Mouse (Mus musculus) layer of hippocampus, adult 11-12 months (tissue): Measurements from ENCODE around the gene Adgrv1.
"Not testable (repeated sequence)": the region's sequence is repeated elsewhere in the genome, so short reads cannot be mapped to it uniquely, and the experiment has no call there.

ENCODE experiments used
- DNase-seq: peaks from one replicate; pipeline ENCODE4 v3.0.0; 2022; ENCODE audit warnings: low spot score

The Adgrv1 gene

GRCm38 (mm10) chr13:81332018-81332417 is 300.9 kb downstream of the Adgrv1 start:
- DNase-seq = no peak

- no peak for DNase-seq
These were observed 303.2 kb downstream of the Adgrv1 start for GRCm38 (mm10) chr13:81329762-81330161.

GRCm38 (mm10) chr13:81328181-81328580 is 304.8 kb downstream of the Adgrv1 start:
- no peak for DNase-seq

GRCm38 (mm10) chr13:81325606-81326215 is 307.2 kb downstream of the Adgrv1 start:
- DNase-seq = no peak

GRCm38 (mm10) chr13:81323546-81324316 is 309.2 kb downstream of the Adgrv1 start:
- DNase-seq = no peak

GRCm38 (mm10) chr13:81316581-81316980 is 316.4 kb downstream of the Adgrv1 start:
- DNase-seq = no peak

- DNase-seq = peak; percentile 11
These were observed 318.4 kb downstream of the Adgrv1 start for GRCm38 (mm10) chr13:81314306-81315120.

- DNase-seq = no peak
These were observed 320.8 kb downstream of the Adgrv1 start for GRCm38 (mm10) chr13:81312148-81312547.

- DNase-seq = no peak
These were observed 332.1 kb downstream of the Adgrv1 start for GRCm38 (mm10) chr13:81300851-81301250.

GRCm38 (mm10) chr13:81294106-81294505 is 338.8 kb downstream of the Adgrv1 start:
- no peak for DNase-seq

- DNase-seq = no peak
These were observed 350.8 kb downstream of the Adgrv1 start for GRCm38 (mm10) chr13:81282193-81282592.

GRCm38 (mm10) chr13:81280650-81281229 is 352.2 kb downstream of the Adgrv1 start:
- no peak for DNase-seq

GRCm38 (mm10) chr13:81279351-81279736 is 353.6 kb downstream of the Adgrv1 start:
- DNase-seq = no peak

GRCm38 (mm10) chr13:81278669-81279350 is 354.1 kb downstream of the Adgrv1 start:
- DNase-seq = no peak

GRCm38 (mm10) chr13:81273837-81274236 is 359.1 kb downstream of the Adgrv1 start:
- DNase-seq = no peak

- no peak for DNase-seq
These were observed 362.6 kb downstream of the Adgrv1 start for GRCm38 (mm10) chr13:81270396-81270795.

GRCm38 (mm10) chr13:81269056-81269455 is 363.9 kb downstream of the Adgrv1 start:
- no peak for DNase-seq

GRCm38 (mm10) chr13:81267489-81267888 is 365.5 kb downstream of the Adgrv1 start:
- not testable (repeated sequence) for DNase-seq

GRCm38 (mm10) chr13:81264465-81264864 is 368.5 kb downstream of the Adgrv1 start:
- DNase-seq = no peak

- DNase-seq = no peak
These were observed 391.8 kb downstream of the Adgrv1 start for GRCm38 (mm10) chr13:81241181-81241580.

- DNase-seq = no peak
These were observed 393.1 kb downstream of the Adgrv1 start for GRCm38 (mm10) chr13:81239836-81240235.

GRCm38 (mm10) chr13:81239427-81239826 is 393.5 kb downstream of the Adgrv1 start:
- no peak for DNase-seq
